Mouse (Mus musculus): Measurements from ENCODE around the gene Elk4. TPM values are rescaled to one million over a fixed set of nuclear protein-coding genes. Genes with fewer than 3 reads are reported as not detected.
A peak's percentile ranks its signal among the peaks of the same experiment; 100 is the strongest.

Gene Elk4
- total and polyA plus RNA-seq, 3 experiments, result 16.8 to 18.9 (median 17.4) TPM

DNA sequence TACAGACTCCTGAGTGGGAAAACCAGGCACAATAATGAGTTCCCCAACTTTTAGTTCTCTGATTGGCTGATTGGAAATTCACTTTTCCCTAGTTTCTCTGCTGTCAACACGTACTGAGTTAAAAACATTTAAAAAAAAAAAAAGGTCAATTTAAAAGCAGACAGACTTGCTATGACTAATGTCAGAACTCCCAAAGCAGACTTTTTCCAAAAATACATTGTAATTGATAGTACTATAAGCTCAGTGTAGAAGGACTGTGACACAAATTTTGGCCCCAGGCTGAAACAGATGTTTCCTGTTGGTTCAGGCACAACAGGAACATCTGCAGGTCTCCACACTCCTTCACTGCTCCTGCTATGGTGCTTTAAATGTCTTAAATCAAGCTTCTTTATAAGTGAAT is 3.6 kb upstream of the Elk4 start:
- Histone ChIP-seq H3K27me3 (replicated peaks) (no peaks in the 10 kb centered on the region), H3K27ac (ENCODE audit: insufficient read depth, low read depth) (peak overlapping the region; percentile 32), H3K4me2 (ENCODE audit: insufficient read depth, low read depth, poor library complexity, severe bottlenecking) (0 out of 2 replicates have a peak overlapping the region, but pooled peaks have one; percentile 26), H3K9me3 (replicated peaks; ENCODE audit: low read length) (peaks cover 4% of the 10 kb centered on the region), H3K36me3 (replicated peaks in 1 of 2; ENCODE audit: control insufficient read depth in 1 of 2, insufficient read depth in 1 of 2, low read length in 1 of 2) (no peaks in the 10 kb centered on the region), H3K4me1 (ENCODE audit: control insufficient read depth in 1 of 2, insufficient read depth in 2 of 2) (peaks cover 18 to 47% of the 10 kb centered on the region in 2 experiments; a peak in 3 of 4 replicates), H3K4me3 (replicated peaks in 1 of 3; ENCODE audit: low read depth in 2 of 3, low read length in 2 of 3, poor library complexity in 1 of 3) (no peak overlapping the region), H3K9ac (ENCODE audit: insufficient read depth, low read depth) (0 out of 2 replicates have a peak overlapping the region, but pooled peaks have one; percentile 22), H3K79me2 (replicated peaks; ENCODE audit: control insufficient read depth, extremely low read depth, insufficient read depth, poor library complexity, severe bottlenecking) (peaks cover 6% of the 10 kb centered on the region)
- TF ChIP-seq IRF4 (IDR thresholded peaks at IDR 0.05; ENCODE audit: low read depth, low read length) (peak; percentile 81), ETS1 (conservative IDR thresholded peaks at IDR 0.05; ENCODE audit: low read depth, low read length) (peak; percentile 76), ZNF384 (IDR thresholded peaks at IDR 0.05; ENCODE audit: low read depth, low read length) (peak; percentile 92), USF1 (IDR thresholded peaks at IDR 0.05; ENCODE audit: low read depth, low read length) (no peak), MYC (IDR thresholded peaks at IDR 0.05; ENCODE audit: low read depth, low read length) (peak; percentile 33; the same call in 1 of the 2 replicates), MAX (IDR thresholded peaks at IDR 0.05; ENCODE audit: low read length) (0 out of 2 replicates have a peak, but pooled peaks have one; percentile 20), SIN3A (IDR thresholded peaks at IDR 0.05; ENCODE audit: low read length) (peak; percentile 36; the same call in 1 of the 2 replicates), TCF12 (IDR thresholded peaks at IDR 0.05; ENCODE audit: low read depth, low read length) (peak; percentile 90), EP300 (IDR thresholded peaks at IDR 0.05; ENCODE audit: low read length) (peak; percentile 88), KAT2A (IDR thresholded peaks at IDR 0.05; ENCODE audit: insufficient replicate concordance, low read length) (no peak), MEF2A (IDR thresholded peaks at IDR 0.05; ENCODE audit: borderline replicate concordance, low read depth, low read length) (peak; percentile 90), BHLHE40 (IDR thresholded peaks at IDR 0.05; ENCODE audit: low read depth, low read length) (0 out of 2 replicates have a peak, but pooled peaks have one; percentile 45), JUND (conservative IDR thresholded peaks at IDR 0.05; ENCODE audit: low read depth, low read length) (peak; percentile 82), ZMIZ1 (IDR thresholded peaks at IDR 0.05; ENCODE audit: low read depth, low read length) (no peak)
- dilution Hi-C loops (cut with MboI; ENCODE audit: extremely low pct_ligation_motif_present, extremely low pct_unique_long_range_greater_than_20kb, low sequenced_read_pairs) (no loop called here), in situ Hi-C loops (cut with MboI; ENCODE audit: low pct_ligation_motif_present, low pct_unique_long_range_greater_than_20kb, low sequenced_read_pairs) (no loop called here)
- peak; percentile 53 for DNase-seq (ENCODE audit: extremely low read depth)

DNA sequence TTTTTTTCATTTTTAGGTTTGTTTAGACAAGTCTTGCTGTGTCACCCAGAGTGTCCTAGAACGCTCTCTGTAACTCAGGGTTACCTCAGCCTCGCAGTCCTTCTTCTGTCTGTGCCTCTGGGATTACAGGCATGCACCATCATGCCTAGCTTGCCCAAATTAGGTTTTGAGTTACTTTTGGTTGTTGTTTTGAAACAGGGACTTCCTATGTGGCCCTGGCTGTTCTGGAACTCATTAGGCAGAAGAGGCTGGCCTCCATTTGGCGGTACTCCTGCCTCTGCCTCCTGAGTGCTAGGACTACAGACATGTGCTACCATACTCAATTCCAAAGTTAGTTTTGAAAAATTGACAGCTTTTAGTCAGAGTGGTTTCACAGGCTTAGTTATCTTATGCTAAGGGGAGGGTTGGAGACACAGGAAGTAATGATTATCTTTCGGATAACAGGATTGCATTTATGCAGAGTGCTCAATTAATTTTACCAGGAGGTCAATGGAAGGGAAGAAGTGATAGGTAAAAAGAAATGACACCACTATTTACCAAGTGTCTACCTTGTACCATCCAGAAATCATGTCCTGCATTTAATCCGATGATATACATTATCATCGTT is 2.7 kb upstream of the Elk4 start:
- H3K9ac ChIP-seq (ENCODE audit: insufficient read depth, low read depth), result no peak overlapping the region
- peak; percentile 39 for DNase-seq (ENCODE audit: extremely low read depth)
- H3K4me1 ChIP-seq (ENCODE audit: control insufficient read depth in 1 of 2, insufficient read depth in 2 of 2), result peaks cover 18 to 47% of the 10 kb centered on the region in 2 experiments; a peak in 3 of 4 replicates
- H3K4me3 ChIP-seq (replicated peaks in 1 of 3; ENCODE audit: low read depth in 2 of 3, low read length in 2 of 3, poor library complexity in 1 of 3), result no peak overlapping the region
- H3K27me3 ChIP-seq (replicated peaks), result no peaks in the 10 kb centered on the region
- no peak overlapping the region for H3K4me2 ChIP-seq (ENCODE audit: insufficient read depth, low read depth, poor library complexity, severe bottlenecking)
- no peaks in the 10 kb centered on the region for H3K36me3 ChIP-seq (replicated peaks in 1 of 2; ENCODE audit: control insufficient read depth in 1 of 2, insufficient read depth in 1 of 2, low read length in 1 of 2)
- H3K9me3 ChIP-seq (replicated peaks; ENCODE audit: low read length), result no peaks in the 10 kb centered on the region
- peak overlapping the region; percentile 82 for H3K27ac ChIP-seq (ENCODE audit: insufficient read depth, low read depth)
- dilution Hi-C loops (cut with MboI; ENCODE audit: extremely low pct_ligation_motif_present, extremely low pct_unique_long_range_greater_than_20kb, low sequenced_read_pairs) (no loop called here), in situ Hi-C loops (cut with MboI; ENCODE audit: low pct_ligation_motif_present, low pct_unique_long_range_greater_than_20kb, low sequenced_read_pairs) (loop anchor here (5.0 kb wide), 2 partner anchors 38 to 103 kb away; no protein-coding TSS in a partner anchor)
- peak; percentile 69 for TF ChIP-seq MEF2A (IDR thresholded peaks at IDR 0.05; ENCODE audit: borderline replicate concordance, low read depth, low read length)
- peak; percentile 17; the same call in 1 of the 2 replicates for TF ChIP-seq EP300 (IDR thresholded peaks at IDR 0.05; ENCODE audit: low read length)
- TF ChIP-seq USF1 (IDR thresholded peaks at IDR 0.05; ENCODE audit: low read depth, low read length), result no peak
- no peak for TF ChIP-seq MAFK (IDR thresholded peaks at IDR 0.05; ENCODE audit: insufficient replicate concordance, low read length)
- peak; percentile 63 for TF ChIP-seq IRF4 (IDR thresholded peaks at IDR 0.05; ENCODE audit: low read depth, low read length)
- peak; percentile 55; the same call in 1 of the 2 replicates for TF ChIP-seq BHLHE40 (IDR thresholded peaks at IDR 0.05; ENCODE audit: low read depth, low read length)
- no peak for TF ChIP-seq MXI1 (IDR thresholded peaks at IDR 0.05; ENCODE audit: low read depth, low read length)
- TF ChIP-seq TCF12 (IDR thresholded peaks at IDR 0.05; ENCODE audit: low read depth, low read length), result peak; percentile 34; the same call in 1 of the 2 replicates
- TF ChIP-seq CHD1 (IDR thresholded peaks at IDR 0.05; ENCODE audit: low read depth, low read length), result peak; percentile 95
- TF ChIP-seq TBP (conservative IDR thresholded peaks at IDR 0.05; ENCODE audit: low read depth, low read length), result 0 out of 2 replicates have a peak, but pooled peaks have one; percentile 25
- TF ChIP-seq PAX5 (IDR thresholded peaks at IDR 0.05; ENCODE audit: low read length), result no peak
- TF ChIP-seq NRF1 (IDR thresholded peaks at IDR 0.05; ENCODE audit: low read depth, low read length), result no peak
- H3K79me2 ChIP-seq (replicated peaks; ENCODE audit: control insufficient read depth, extremely low read depth, insufficient read depth, poor library complexity, severe bottlenecking), result peaks cover 14% of the 10 kb centered on the region
